Mouse (Mus musculus) gastrocnemius, adult 2 months (tissue): Measurements from ENCODE around the gene 2310034G01Rik. TPM values are rescaled to one million over a fixed set of nuclear protein-coding genes. Genes with fewer than 3 reads are reported as not detected.
A peak's percentile ranks its signal among the peaks of the same experiment; 100 is the strongest.

Source experiments
- DNase-seq: peaks from one replicate; pipeline ENCODE4 v3.0.0; 2022
- H3K27ac ChIP-seq: fragments of 200-600 bp; 2 replicates; pipeline ENCODE4 v1.8.1; 2022; ENCODE audit warnings: mild to moderate bottlenecking
- H3K4me3 ChIP-seq: fragments of 200-600 bp; 2 replicates; pipeline ENCODE4 v1.8.1; 2022; ENCODE audit warnings: mild to moderate bottlenecking, moderate library complexity
- CTCF ChIP-seq: fragments of 200-600 bp; IDR thresholded peaks from 2 replicates; pipeline ENCODE4 v1.8.1; 2022; ENCODE audit warnings: antibody characterized with exemption, mild to moderate bottlenecking, moderate library complexity
- intact Hi-C: fragments of 180-260 bp; cut with DNase I; formaldehyde crosslinking; loops from one replicate; pipeline ENCODE4 v1.15.1; 2025
- microRNA-seq: library from miRNA; unstranded; fragments of <30 nt; microRNA quantifications from one replicate; pipeline ENCODE4 v1.2.0, GENCODE M21; 2021
- total RNA-seq, 2 experiments: library from RNA; stranded (reverse); gene quantifications; 2 replicates each; pipeline ENCODE4 v1.2.3; 2021

2310034G01Rik gene
- total RNA-seq, 2 experiments from 2014 or later: 0.17 to 0.18 TPM

DNA sequence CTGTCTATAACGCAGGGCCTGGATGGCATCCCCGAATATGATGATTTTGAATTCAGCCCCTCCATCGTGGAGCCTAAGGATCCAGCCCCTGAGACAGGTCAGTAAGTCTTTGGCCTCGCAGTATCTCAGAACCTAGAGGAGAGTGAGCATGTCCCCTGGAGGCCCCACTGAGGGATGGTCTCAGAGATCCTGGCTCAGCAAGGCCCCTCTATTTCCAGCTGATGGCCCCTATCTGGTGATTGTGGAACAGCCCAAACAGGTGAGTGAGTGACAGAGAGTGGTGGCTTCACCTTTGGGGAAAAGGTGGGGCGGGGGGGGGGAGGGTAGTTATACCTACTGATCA, 43.9 kb downstream of the 2310034G01Rik start:
- Histone ChIP-seq H3K4me3 (peak overlapping the region; percentile 89), H3K27ac (peak overlapping the region; percentile 96)
- intact Hi-C loops: no loop called here
- no peak for DNase-seq
- no peak for TF ChIP-seq CTCF

DNA sequence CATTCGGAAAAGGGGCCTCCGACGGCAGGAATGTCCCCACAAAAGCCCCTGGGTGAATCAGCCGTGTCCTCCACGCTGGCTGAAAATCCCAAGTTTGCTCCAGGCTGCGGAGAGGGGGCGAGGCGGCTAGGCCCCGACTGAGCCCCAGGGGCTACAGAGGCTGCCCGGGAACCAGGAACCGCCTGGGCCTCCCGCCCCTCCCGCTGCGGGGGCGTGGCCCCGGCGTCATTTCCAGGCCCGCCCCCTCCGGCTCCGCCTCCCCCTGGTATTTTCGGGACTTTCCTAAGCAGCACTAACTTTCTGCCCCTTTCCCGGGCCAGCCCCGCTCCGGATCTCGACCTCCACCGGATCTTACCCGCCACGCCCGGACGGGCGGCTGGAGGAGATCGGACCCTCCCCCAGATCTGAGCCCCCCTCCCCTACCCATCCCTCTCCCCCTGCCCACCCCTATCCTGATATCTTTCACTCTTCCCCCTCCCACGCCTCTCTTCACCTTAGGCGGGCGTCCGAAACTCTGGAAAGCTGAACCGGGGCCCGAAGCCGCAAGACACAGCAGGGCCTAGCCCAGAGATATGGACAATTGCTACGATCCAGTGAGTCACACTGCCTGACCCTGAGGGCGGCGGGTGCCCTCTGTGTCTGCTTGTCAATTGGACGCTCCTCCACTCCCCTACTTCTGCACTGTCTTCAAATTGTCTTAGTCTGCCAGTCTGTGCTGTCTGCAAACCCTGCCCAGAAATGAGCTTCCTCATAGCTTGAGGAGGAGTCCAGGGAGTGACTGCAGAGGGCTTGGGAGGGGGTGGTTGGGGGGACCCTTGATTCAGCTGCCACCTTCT, 44.5 kb downstream of the 2310034G01Rik start:
- Histone ChIP-seq H3K27ac (peak overlapping the region; percentile 96), H3K4me3 (peak overlapping the region; percentile 89)
- intact Hi-C loops: no loop called here
- TF ChIP-seq CTCF: no peak
- peak; percentile 93 for DNase-seq

DNA sequence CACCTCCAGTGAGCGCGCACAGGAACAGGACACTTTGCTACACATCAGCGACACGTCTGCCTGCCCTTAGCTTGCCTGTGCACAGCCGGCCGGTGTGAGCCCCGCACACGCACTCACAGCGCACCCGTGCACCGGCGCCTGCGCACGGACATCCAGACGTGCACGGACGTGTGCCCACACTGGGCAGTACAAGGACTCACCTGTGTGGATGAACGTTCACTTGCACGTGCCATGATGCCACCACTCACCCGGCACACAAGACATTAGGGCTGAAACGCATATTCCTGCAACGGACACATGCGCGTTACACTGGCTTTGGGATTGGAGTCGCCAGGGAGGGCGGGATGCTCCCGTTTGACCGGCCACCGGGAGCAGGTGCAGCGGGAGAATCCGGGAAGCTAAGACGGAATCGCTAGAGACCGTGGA, 45.2 kb downstream of the 2310034G01Rik start:
- peak overlapping the region; percentile 89 for H3K4me3 ChIP-seq
- intact Hi-C loops: no loop called here
- peak; percentile 48 for DNase-seq
- TF ChIP-seq CTCF: no peak
- peak overlapping the region; percentile 96 for H3K27ac ChIP-seq

DNA sequence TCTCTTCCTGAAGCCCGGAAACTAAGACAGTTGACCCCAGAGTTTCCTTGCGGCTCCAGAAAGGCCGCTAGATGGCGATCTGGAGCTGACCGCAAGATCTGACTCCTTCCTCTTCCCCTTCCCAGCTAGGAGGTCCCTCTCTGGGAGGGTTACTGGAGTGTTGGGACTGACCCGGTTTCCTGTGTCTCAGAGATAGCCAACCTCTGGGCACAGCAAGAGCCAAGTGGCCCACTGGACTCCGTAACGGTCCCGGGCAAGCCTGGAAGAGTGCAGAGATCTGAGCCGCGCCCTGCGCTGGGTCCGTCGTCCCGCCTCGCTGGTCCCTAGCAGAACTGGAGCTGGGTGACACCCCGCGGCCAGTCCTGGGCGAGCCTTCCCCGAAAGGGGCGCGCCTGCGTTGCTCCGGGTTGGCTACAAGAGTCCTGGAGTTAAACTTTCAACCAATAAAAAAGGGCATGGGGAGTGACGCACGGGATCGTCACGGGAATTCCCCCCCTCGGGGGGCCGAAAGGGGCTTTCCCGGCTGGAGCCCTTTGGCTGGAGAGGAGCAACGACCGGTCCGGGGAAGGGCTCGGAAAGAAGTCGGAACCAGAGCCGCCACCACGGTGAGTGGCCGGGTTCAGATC, 45.8 kb downstream of the 2310034G01Rik start, which contains the start of gene Nfkb2:
Nfkb2 (plus strand) TSS at position 105 of the 626 bp plus-strand sequence.
- intact Hi-C loops: no loop called here
- Histone ChIP-seq H3K27ac (peak within 1 kb of the TSS; percentile 96), H3K4me3 (peak within 1 kb of the TSS; percentile 89)
- peak; percentile 96 for TF ChIP-seq CTCF
- DNase-seq: peak; percentile 96

DNA sequence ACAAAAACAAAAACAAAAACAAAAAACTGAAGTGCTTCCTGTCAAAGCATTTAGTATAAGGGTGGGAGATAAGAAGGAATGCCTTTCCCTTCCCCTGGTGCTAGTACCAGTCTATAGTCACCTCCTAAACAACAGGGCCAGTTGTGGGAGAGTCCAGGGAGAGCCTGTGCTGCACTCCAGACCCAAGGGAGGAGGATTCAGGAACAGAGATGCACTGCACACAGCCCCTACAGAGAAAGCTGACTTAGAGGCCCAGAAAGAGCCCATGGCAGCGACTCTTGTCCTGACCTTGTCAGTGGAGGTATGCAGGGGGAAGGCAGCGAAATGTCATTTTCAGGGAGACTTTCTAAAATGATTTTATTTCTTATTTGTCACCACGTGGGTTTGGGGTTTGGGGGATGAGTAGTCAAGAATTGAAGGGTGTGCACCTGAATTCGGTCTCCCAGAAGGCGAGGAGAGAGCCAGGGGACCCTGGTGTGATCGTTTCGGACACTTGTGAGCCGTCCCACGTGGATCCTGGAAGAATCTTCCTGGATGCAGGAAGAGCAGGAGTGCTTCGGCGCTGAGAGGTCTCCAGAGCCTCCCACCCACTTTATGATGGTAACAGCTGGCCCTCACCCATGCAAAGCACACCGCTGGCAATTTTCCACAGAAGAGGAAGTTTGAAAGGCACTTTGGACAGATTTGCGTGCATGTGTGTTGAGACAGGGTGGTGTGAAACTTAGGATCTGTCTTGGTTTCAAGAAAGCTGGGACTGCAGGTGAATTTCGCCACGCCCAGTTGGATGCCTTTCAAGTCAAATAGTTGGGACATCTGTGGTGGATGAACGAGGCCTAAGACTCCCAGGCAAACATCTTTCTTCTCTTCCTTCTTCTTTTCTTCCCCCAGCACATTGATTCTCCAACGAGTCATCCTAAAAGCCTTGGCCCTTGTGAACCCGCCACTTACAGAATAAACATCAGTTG, 46.6 kb downstream of the 2310034G01Rik start:
- no peak for TF ChIP-seq CTCF
- intact Hi-C loops: no loop called here
- peak; percentile 20 for DNase-seq
- Histone ChIP-seq H3K27ac (peak overlapping the region; percentile 96), H3K4me3 (peak overlapping the region; percentile 89)

DNA sequence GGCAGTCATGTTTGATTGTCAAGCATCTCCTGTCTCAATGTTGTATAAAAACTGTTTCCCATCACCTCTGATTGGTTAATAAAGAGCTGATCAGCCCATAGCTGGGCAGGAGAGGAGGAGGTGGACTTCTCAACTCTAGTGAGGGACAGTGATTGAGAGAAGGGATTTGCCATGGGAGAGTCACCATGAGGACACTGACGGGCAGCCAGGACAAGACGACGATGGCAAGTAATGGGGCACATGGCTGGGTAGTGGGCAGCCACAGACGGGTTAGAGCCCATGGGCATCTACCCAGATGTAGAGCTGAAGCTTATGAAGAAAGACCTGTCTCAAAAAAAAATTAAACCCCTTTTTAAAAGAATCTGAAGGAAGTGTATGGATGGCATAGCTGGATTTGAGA, 47.6 kb downstream of the 2310034G01Rik start:
- Histone ChIP-seq H3K4me3 (no peak overlapping the region), H3K27ac (no peak overlapping the region)
- no peak for DNase-seq
- no peak for TF ChIP-seq CTCF
- intact Hi-C loops: no loop called here

DNA sequence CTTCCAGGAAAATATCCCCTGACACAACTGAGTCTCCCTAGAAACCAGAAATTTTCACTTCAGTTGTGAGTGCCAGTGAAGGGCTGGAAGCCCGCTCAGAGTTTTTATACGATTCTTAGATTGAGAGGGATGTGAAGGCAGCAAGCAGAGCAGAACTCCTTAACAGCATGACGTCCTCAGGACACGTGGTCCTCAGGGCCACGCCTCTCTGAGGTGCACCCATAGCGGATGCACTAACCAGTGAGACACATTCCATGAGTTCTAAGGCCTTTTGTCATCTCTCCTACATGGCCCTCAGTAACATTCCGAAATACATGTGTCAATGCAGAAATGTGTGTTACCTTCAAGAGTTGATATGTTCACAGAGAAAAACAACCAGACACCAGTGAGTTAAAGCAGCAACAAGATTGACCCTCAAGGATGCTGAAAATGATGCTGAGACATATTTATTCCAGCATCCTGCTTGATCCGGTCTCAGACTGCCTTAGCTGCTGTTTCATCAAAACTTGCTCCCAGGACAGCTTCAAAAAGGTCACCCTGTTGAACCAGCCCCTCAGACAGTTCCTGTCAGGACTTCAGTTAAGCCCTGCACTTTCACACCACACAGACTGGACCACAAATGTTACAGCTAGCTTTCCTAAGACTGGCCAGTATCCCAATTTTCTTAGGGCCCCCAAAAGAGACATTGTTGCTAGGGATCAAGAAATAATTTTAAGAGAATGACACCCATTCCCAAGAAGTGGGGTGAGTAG, 49.6 kb downstream of the 2310034G01Rik start:
- no peak for TF ChIP-seq CTCF
- intact Hi-C loops: no loop called here
- Histone ChIP-seq H3K4me3 (no peak overlapping the region), H3K27ac (no peak overlapping the region)
- no peak for DNase-seq

Small RNAs within 50 kb of the gene (microRNA-seq; reads per million reads assigned to microRNA genes)
- not detected for gene Mir146b

Other genes starting within 250 kb of the 2310034G01Rik start
- not detected for gene Elovl3, start 218.4 kb downstream of the 2310034G01Rik start, total RNA-seq
- 10 to 100 TPM in 1 of 2 experiments, 1 to 10 TPM in 1; 4.6 to 15.1 TPM for gene Pitx3, start 202.0 kb downstream of the 2310034G01Rik start, total RNA-seq
- 10 to 100 TPM; 47.4 to 59.0 TPM for gene Gbf1, start 197.8 kb downstream of the 2310034G01Rik start, total RNA-seq
- 1 to 10 TPM; 8.2 to 8.5 TPM for gene Nfkb2, start 46.0 kb downstream of the 2310034G01Rik start, total RNA-seq
- gene Psd, start 23.1 kb downstream of the 2310034G01Rik start, total RNA-seq: under 1 TPM; 0.14 to 0.36 TPM
- 1 to 10 TPM; 2.9 to 3.8 TPM for gene Fbxl15, start 22.1 kb downstream of the 2310034G01Rik start, total RNA-seq
- gene Cuedc2, start 11.6 kb downstream of the 2310034G01Rik start, total RNA-seq: 10 to 100 TPM; 58.2 to 67.6 TPM
- 1 to 10 TPM in 1 of 2 experiments, under 1 TPM in 1; 0.82 to 1.2 TPM for gene Mfsd13a, start 9.2 kb downstream of the 2310034G01Rik start, total RNA-seq
- 10 to 100 TPM; 59.8 to 61.0 TPM for gene Actr1a, start 45.4 kb upstream of the 2310034G01Rik start, total RNA-seq
- gene Sufu, start 46.6 kb upstream of the 2310034G01Rik start, total RNA-seq: 1 to 10 TPM; 5.1 to 6.1 TPM
- 10 to 100 TPM; 20.2 to 20.7 TPM for gene Trim8, start 151.4 kb upstream of the 2310034G01Rik start, total RNA-seq
- 10 to 100 TPM; 64.0 to 67.7 TPM for gene Arl3, start 222.9 kb upstream of the 2310034G01Rik start, total RNA-seq
- 1 to 10 TPM; 3.2 to 3.7 TPM for gene Sfxn2, start 223.1 kb upstream of the 2310034G01Rik start, total RNA-seq
- 100 to 1,000 TPM in 1 of 2 experiments, 10 to 100 TPM in 1; 65.4 to 101 TPM for gene Wbp1l, start 248.8 kb upstream of the 2310034G01Rik start, total RNA-seq